Mouse (Mus musculus) C2C12 (cell line): Measurements from ENCODE around the gene Ptprj.

Experiments
- CTCF ChIP-seq: IDR thresholded peaks from one replicate; pipeline ENCODE4 v1.5.1; 2011; ENCODE audit not compliant: control insufficient read depth, insufficient read depth, insufficient read length
- MYOD1 ChIP-seq: IDR thresholded peaks from one replicate; pipeline ENCODE4 v1.6.1; 2011; ENCODE audit warnings: low read depth; ENCODE audit not compliant: control insufficient read depth, insufficient read length
- USF1 ChIP-seq: IDR thresholded peaks from one replicate; pipeline ENCODE4 v1.6.1; 2011; ENCODE audit warnings: low read depth, mild to moderate bottlenecking, control low read depth, moderate library complexity

GRCm38 (mm10) chr2:90470122-90470521, 110.3 kb downstream of the Ptprj start:
- TF ChIP-seq MYOD1 (no peak), CTCF (no peak), USF1 (no peak)
